Mouse (Mus musculus) heart, postnatal 14 days (tissue): Measurements from ENCODE around the gene Cavin1. TPM values are rescaled to one million over a fixed set of nuclear protein-coding genes. Genes with fewer than 3 reads are reported as not detected.

Experiments
- DNase-seq, 2 experiments: peaks; one replicate each; pipeline ENCODE4 v3.0.0; 2021 to 2022
- intact Hi-C: fragments of 180-260 bp; cut with DNase I; formaldehyde crosslinking; loops from one replicate; pipeline ENCODE4 v1.15.1; 2025
- total RNA-seq, 2 experiments: library from RNA; stranded (reverse); gene quantifications; 2 replicates each; pipeline ENCODE4 v1.2.3; 2021

Gene Cavin1
- total RNA-seq, 2 experiments from 2014 or later: 336 to 338 TPM

GRCm38 (mm10) chr11:100960540-100960939 lies 10.1 kb downstream of the Cavin1 start:
- intact Hi-C loops: no loop called here
- DNase-seq: peak; percentile 76 to 83

- no peak for DNase-seq
- intact Hi-C loops: loop anchor here (5.0 kb wide), 2 partner anchors 193 to 248 kb away; partner anchors contain the start of genes Hspb9 and Kat2a
Observed at GRCm38 (mm10) chr11:100959826-100960225, 10.9 kb downstream of the Cavin1 start.

GRCm38 (mm10) chr11:100959464-100959810 lies 11.2 kb downstream of the Cavin1 start:
- peak; percentile 78 to 82 for DNase-seq
- intact Hi-C loops: loop anchor here (5.0 kb wide), 2 partner anchors 192 to 247 kb away; partner anchors contain the start of genes Hspb9 and Kat2a

- DNase-seq: peak in 1 of 2 experiments; percentile 33
- intact Hi-C loops: loop anchor here (5.0 kb wide), 2 partner anchors 192 to 247 kb away; partner anchors contain the start of genes Hspb9 and Kat2a
Observed at GRCm38 (mm10) chr11:100958613-100959463, 11.8 kb downstream of the Cavin1 start.

- no peak for DNase-seq
- intact Hi-C loops: loop anchor here (1.0 to 5.0 kb wide), 3 partner anchors 65 to 246 kb away; partner anchors contain the start of genes Hspb9 and Kat2a
Observed at GRCm38 (mm10) chr11:100957915-100958469, 12.7 kb downstream of the Cavin1 start.

- intact Hi-C loops: loop anchor here (1.0 to 5.0 kb wide), 3 partner anchors 64 to 245 kb away; partner anchors contain the start of genes Hspb9 and Kat2a
- DNase-seq: peak; percentile 92 to 98
Observed at GRCm38 (mm10) chr11:100957244-100957643, 13.4 kb downstream of the Cavin1 start.

- intact Hi-C loops: no loop called here
- DNase-seq: no peak
Observed at GRCm38 (mm10) chr11:100949540-100949939, 21.1 kb downstream of the Cavin1 start.

- no peak for DNase-seq
Observed at GRCm38 (mm10) chr11:100948317-100948716, 22.4 kb downstream of the Cavin1 start.

GRCm38 (mm10) chr11:100947548-100947947 lies 23.1 kb downstream of the Cavin1 start:
- intact Hi-C loops: no loop called here
- no peak for DNase-seq

More at GRCm38 (mm10) chr11:100948317-100948716, 22.4 kb downstream of the Cavin1 start:
- intact Hi-C loops: no loop called here

GRCm38 (mm10) chr11:100946862-100947261 lies 23.8 kb downstream of the Cavin1 start:
- intact Hi-C loops: no loop called here
- DNase-seq: no peak

GRCm38 (mm10) chr11:100942388-100942787 lies 28.3 kb downstream of the Cavin1 start:
- intact Hi-C loops: no loop called here
- no peak for DNase-seq

GRCm38 (mm10) chr11:100939512-100940151 lies 31.1 kb downstream of the Cavin1 start, which contains the start of gene Stat3:
Gene Stat3, minus strand, starts transcription at chr11:100939540.
- DNase-seq: peak; percentile 100
- intact Hi-C loops: loop anchor here (2.0 kb wide), 1 partner anchor 13 kb away; no protein-coding TSS in a partner anchor

- no peak for DNase-seq
- intact Hi-C loops: loop anchor here (2.0 kb wide), 1 partner anchor 14 kb away; no protein-coding TSS in a partner anchor
Observed at GRCm38 (mm10) chr11:100938711-100939511, 31.8 kb downstream of the Cavin1 start.

- peak in 1 of 2 experiments; percentile 20 for DNase-seq
- intact Hi-C loops: loop anchor here (2.0 kb wide), 1 partner anchor 15 kb away; no protein-coding TSS in a partner anchor
Observed at GRCm38 (mm10) chr11:100938112-100938511, 32.6 kb downstream of the Cavin1 start.

GRCm38 (mm10) chr11:100937295-100937694 lies 33.4 kb downstream of the Cavin1 start:
- no peak for DNase-seq
- intact Hi-C loops: no loop called here

- DNase-seq: peak in 1 of 2 experiments; percentile 17
- intact Hi-C loops: loop anchor here (2.0 kb wide), 1 partner anchor 19 kb away; no protein-coding TSS in a partner anchor
Observed at GRCm38 (mm10) chr11:100935373-100936355, 35.0 kb downstream of the Cavin1 start.

- intact Hi-C loops: no loop called here
- DNase-seq: peak in 1 of 2 experiments; percentile 46
Observed at GRCm38 (mm10) chr11:100931254-100931921, 39.3 kb downstream of the Cavin1 start.

- intact Hi-C loops: no loop called here
- DNase-seq: no peak
Observed at GRCm38 (mm10) chr11:100930611-100931010, 40.1 kb downstream of the Cavin1 start.
